Mouse (Mus musculus) neural tube, embryonic 14.5 days (tissue): ENCODE data around the gene Arhgef1. TPM values are rescaled to one million over a fixed set of nuclear protein-coding genes. Genes with fewer than 3 reads are reported as not detected.

Experiments
- ATAC-seq: fragments of 200-750 bp; cut with Nextera tagmentation; 2 replicates; pipeline ENCODE4 v1.8.0; 2017; ENCODE audit warnings: low read depth, mild to moderate bottlenecking, moderate TSS enrichment, moderate library complexity
- H3K27ac ChIP-seq: fragments of 300-500 bp; sonication (generic); 2 replicates; pipeline ENCODE4 v1.5.1; 2014; ENCODE audit warnings: low read depth, mild to moderate bottlenecking, control low read depth, low read length, moderate library complexity, mixed read lengths
- H3K27me3 ChIP-seq: fragments of 300-500 bp; sonication (generic); 2 replicates; pipeline ENCODE4 v1.6.1; 2014; ENCODE audit warnings: low read length; ENCODE audit not compliant: control insufficient read depth, insufficient read depth
- H3K36me3 ChIP-seq: fragments of 300-500 bp; sonication (generic); 2 replicates; pipeline ENCODE4 v1.6.1; 2014; ENCODE audit warnings: low read length, mixed read lengths; ENCODE audit not compliant: control insufficient read depth, insufficient read depth
- H3K4me1 ChIP-seq: fragments of 300-500 bp; sonication (generic); 2 replicates; pipeline ENCODE4 v1.6.1; 2014; ENCODE audit warnings: low read length; ENCODE audit not compliant: control insufficient read depth, insufficient read depth
- H3K4me2 ChIP-seq: fragments of 300-500 bp; sonication (generic); 2 replicates; pipeline ENCODE4 v1.6.1; 2014; ENCODE audit warnings: mild to moderate bottlenecking, low read depth, low read length, control low read depth
- H3K4me3 ChIP-seq: fragments of 300-500 bp; sonication (generic); 2 replicates; pipeline ENCODE4 v1.5.1; 2014; ENCODE audit warnings: low read depth, low read length, control low read depth, mixed read lengths
- H3K9ac ChIP-seq: fragments of 300-500 bp; sonication (generic); replicated peaks from 2 replicates; pipeline ENCODE4 v1.6.1; 2014; ENCODE audit warnings: low read depth, mild to moderate bottlenecking, control low read depth, low read length, mixed read lengths
- H3K9me3 ChIP-seq: fragments of 300-500 bp; sonication (generic); 2 replicates; pipeline ENCODE4 v1.6.1; 2016; ENCODE audit warnings: low read length; ENCODE audit not compliant: control insufficient read depth
- WGBS: fragments of 180-500 bp; shearing (Covaris S2); extraction: QIAGEN DNeasy Blood & Tissue Kit; methylation state at CpG from one replicate; pipeline ENCODE4 v1.1.7; 2014; 5-methylcytosine and 5-hydroxymethylcytosine counted together
- microRNA-seq: library from miRNA; unstranded; fragments of <30 nt; microRNA quantifications from one replicate; pipeline ENCODE4, GENCODE M21; 2016
- polyA plus RNA-seq: library from polyadenylated mRNA; unstranded; fragments of >200 nt; fragmentation: Nextera tagmentation; extraction: Ambion mirVana; gene quantifications from 2 replicates; pipeline ENCODE4 v1.2.1, GENCODE M21; 2014

Gene Arhgef1
- polyA plus RNA-seq, 1 experiment from 2014 or later = 71.6 TPM

DNA sequence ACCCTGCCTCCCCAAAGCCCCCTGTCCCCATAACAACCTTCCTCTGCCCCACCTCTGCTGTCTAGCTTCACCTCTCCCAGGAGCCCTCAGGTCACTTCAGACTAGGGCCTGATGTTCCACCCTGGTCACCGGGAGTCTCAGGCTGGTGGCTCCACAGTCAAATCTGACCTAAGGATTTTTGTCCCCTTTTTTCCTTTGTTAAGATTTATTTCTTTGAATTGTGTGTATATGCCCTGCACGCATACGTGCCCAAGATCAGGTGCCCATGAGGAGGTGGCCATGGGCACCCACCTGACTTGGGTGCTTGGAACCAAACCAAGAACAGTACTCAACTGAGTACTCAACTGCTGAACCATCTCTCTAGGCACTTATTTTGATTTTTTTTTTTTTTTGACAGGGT lies 67.6 kb downstream of the Arhgef1 start:
- 97% methylated on average over 3 of the region's 3 CpGs for WGBS
- no peak overlapping the region for H3K4me3 ChIP-seq

DNA sequence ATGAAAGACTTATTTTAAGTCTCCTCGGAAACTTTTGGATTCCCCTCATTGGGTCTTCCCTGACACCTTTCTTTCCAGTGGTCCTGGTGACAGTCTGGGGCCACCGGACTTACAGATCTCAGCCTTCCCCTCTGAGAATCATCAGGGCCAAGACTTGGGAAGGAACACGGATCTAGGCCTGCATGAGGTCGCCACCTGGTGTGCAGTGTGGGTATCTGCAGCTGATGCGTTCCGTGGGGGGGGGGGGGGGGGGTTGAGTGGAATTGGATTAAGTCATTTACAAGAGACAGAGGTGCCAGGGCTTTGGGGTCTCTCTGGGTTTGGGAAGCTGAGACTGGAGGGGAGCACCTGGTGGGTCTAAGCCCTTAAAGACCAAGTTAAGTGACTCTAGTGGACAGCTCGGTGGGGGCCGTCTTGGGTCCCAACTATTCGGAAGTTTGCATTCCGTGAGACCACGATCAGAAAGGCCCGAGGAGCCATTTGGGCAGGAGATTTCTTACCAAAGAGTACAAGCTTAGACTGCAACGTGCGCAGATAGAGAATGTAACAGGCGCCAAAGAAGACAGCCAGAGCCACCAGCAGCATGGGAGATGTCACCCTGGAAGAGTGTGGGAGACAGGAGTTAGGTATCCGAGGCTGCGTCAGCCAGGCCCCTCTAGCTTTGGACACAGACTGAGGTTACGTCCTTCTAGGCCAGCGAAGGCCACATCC lies 68.7 kb downstream of the Arhgef1 start:
- no peaks in the 10 kb centered on the region for H3K36me3 ChIP-seq
- H3K9me3 ChIP-seq = no peaks in the 10 kb centered on the region
- 0 out of 2 replicates have a peak, but pooled peaks cover 2% of the 10 kb centered on the region for H3K27me3 ChIP-seq
- peak overlapping the region; percentile 82 for H3K4me2 ChIP-seq
- H3K4me3 ChIP-seq = peak overlapping the region; percentile 74
- H3K27ac ChIP-seq = peak overlapping the region; percentile 81; the same call in 1 of the 2 replicates
- peak overlapping the region; percentile 83 for H3K9ac ChIP-seq
- 0 out of 2 replicates have a peak, but pooled peaks cover 4% of the 10 kb centered on the region for H3K4me1 ChIP-seq
- ATAC-seq = peak; percentile 1; the same call in 1 of the 2 replicates
- 14% methylated on average over 18 of the region's 19 CpGs for WGBS

More for the DNA sequence above, 67.6 kb downstream of the Arhgef1 start:
- ATAC-seq = no peak
- Histone ChIP-seq H3K36me3 (no peaks in the 10 kb centered on the region), H3K27me3 (0 out of 2 replicates have a peak, but pooled peaks cover 2% of the 10 kb centered on the region), H3K4me1 (0 out of 2 replicates have a peak, but pooled peaks cover 4% of the 10 kb centered on the region), H3K9me3 (no peaks in the 10 kb centered on the region), H3K9ac (no peak overlapping the region), H3K4me2 (no peak overlapping the region), H3K27ac (no peak overlapping the region)

DNA sequence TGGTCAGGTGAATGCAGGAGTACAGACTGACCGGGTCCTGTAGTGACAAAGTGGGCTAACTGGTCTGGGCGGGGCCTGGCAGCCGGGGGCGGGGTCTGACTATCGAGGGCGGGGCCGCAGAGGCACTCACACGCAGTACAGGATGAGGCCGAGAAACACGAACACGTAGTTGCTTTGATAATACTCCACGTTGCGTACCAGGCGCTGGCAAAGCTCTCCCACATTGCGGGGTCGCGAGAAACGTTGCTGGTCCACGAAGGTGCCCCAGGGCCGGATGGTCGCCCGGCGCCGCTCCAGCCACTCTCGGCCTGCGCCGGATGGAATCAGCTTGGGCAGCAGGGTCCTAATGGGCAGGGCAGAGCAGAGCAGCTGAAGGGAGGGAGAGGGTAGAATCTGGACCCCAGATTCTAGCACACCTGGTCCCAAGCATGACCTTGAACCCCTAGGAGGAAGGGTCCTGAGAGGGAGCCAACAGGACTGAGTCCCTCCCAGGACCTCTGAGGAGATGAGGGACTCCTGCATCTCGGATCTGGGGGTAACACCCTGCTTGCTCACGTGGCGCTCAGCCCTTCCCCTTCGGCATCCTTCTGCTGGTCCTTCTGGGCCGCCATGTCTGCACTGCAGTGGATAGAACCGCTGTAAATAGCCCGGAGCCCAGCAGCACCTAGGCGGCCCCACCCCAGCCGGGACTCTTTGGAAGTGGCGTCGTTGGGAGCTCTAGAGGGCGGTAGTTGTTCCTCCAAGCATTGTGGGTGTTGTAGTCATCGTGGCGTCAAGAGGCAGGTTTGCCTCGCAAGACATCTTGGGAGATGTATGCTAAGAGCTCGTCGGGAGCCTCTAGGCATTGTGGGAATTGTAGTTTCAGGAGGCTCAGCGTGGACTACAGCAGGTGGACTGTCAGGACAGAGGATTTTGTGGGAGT lies 69.5 kb downstream of the Arhgef1 start, which contains the start of gene Rabac1:
Gene Rabac1, minus strand, starts transcription at position 783 of the 922 bp plus-strand sequence.
- H3K4me3 ChIP-seq = peak within 1 kb of the TSS; percentile 74
- H3K27me3 ChIP-seq = 0 out of 2 replicates have a peak, but pooled peaks cover 2% of the 10 kb centered on the region
- WGBS = under 1% methylated on average over 45 of the region's 45 CpGs
- peak within 1 kb of the TSS; percentile 83 for H3K9ac ChIP-seq
- peak within 1 kb of the TSS; percentile 81 for H3K27ac ChIP-seq
- no peaks in the 10 kb centered on the region for H3K36me3 ChIP-seq
- H3K4me1 ChIP-seq = 0 out of 2 replicates have a peak, but pooled peaks cover 4% of the 10 kb centered on the region
- peak; percentile 93 for ATAC-seq
- peak within 1 kb of the TSS; percentile 82 for H3K4me2 ChIP-seq
- no peaks in the 10 kb centered on the region for H3K9me3 ChIP-seq

DNA sequence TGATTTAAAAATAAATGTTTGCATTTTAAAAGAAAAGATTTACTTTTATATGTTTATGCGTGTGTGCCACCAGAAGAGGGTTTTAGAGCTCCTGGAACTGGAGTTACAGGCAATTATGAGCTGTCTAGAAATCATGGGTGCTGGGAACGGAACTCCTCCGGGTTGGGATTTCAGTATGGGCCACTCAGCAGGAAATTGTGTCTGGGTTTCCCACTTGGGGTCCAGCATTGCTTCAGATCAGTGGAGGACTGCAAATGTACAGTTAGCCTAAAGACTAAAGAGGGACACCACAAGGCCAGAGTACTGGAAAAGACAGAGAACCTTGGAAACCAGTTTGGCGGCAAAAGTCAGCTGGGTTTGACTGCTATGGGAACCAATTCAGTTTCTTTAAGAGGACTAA lies 70.5 kb downstream of the Arhgef1 start:
- Histone ChIP-seq H3K9me3 (no peaks in the 10 kb centered on the region), H3K36me3 (peaks cover 2% of the 10 kb centered on the region; the same call in 1 of the 2 replicates), H3K4me2 (no peak overlapping the region), H3K9ac (no peak overlapping the region), H3K4me3 (no peak overlapping the region), H3K27me3 (0 out of 2 replicates have a peak, but pooled peaks cover 2% of the 10 kb centered on the region), H3K27ac (no peak overlapping the region), H3K4me1 (0 out of 2 replicates have a peak, but pooled peaks cover 4% of the 10 kb centered on the region)
- ATAC-seq = no peak
- WGBS = 85% methylated on average over 4 of the region's 4 CpGs

DNA sequence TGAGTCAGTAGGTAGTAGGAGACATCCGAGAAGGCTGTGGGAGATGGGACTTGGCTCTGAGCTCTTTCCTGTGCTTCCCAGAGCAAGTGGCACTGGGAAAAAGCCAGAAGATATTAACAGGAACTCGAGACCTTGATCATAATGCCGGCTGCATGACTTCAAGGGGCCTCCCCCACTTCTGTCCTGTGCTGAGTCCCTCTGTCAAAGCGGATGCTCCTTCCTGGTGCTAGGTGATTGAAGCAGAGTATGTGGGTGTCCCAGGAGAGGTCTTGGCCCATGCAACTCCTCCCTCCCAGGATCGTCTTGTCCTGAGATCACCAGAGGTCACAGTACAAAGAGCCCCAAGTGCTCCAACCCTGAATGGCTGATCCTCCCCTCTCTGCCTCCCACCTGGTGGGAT lies 71.2 kb downstream of the Arhgef1 start:
- 81% methylated on average over 5 of the region's 5 CpGs for WGBS
- ATAC-seq = no peak

DNA sequence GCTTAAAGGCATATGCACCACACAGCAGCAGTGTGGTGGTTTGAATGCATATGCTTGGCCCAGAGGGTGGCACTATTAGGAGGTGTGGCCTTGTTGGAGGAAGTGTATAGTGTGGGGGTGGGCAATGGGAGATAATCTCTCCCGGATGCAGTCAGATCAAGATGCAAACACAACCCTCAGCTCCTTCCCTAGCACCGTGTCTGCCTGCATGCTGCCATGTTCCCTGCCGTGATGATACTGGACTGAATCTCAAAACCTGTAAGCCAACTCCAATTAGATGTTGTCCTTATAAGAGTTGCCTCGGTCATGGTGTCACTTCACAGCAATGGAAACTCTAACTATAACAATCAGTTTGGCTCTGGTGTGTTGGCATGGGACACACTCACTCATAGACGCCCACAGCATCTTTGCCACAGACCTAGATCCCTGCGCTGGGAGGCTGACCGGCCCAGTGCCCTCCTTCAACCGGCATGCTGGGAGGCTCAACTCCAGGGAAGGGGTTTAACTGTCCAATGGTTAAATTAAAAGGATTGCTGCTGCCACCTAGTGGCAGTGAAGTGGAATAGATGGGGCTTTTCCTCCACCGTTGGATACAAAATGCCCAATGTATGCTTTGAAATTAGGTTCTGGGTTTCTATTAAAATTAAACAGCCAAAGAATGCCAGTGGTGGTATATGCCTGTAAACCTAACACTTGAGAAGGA lies 72.3 kb downstream of the Arhgef1 start:
- Histone ChIP-seq H3K27ac (no peak overlapping the region), H3K9me3 (no peaks in the 10 kb centered on the region), H3K4me3 (no peak overlapping the region), H3K9ac (no peak overlapping the region), H3K4me1 (0 out of 2 replicates have a peak, but pooled peaks cover 4% of the 10 kb centered on the region), H3K36me3 (peaks cover 20% of the 10 kb centered on the region), H3K4me2 (no peak overlapping the region), H3K27me3 (0 out of 2 replicates have a peak, but pooled peaks cover 2% of the 10 kb centered on the region)
- ATAC-seq = no peak
- 26% methylated on average over 9 of the region's 9 CpGs for WGBS

More for the DNA sequence above, 71.2 kb downstream of the Arhgef1 start:
- Histone ChIP-seq H3K9me3 (no peaks in the 10 kb centered on the region), H3K4me2 (no peak overlapping the region), H3K4me1 (0 out of 2 replicates have a peak, but pooled peaks cover 4% of the 10 kb centered on the region), H3K27ac (no peak overlapping the region), H3K9ac (no peak overlapping the region), H3K36me3 (peaks cover 9% of the 10 kb centered on the region; the same call in 1 of the 2 replicates), H3K27me3 (0 out of 2 replicates have a peak, but pooled peaks cover 2% of the 10 kb centered on the region), H3K4me3 (no peak overlapping the region)

Small RNAs within 50 kb of the gene (microRNA-seq; reads per million reads assigned to microRNA genes)
- gene Mir7046 = not detected

Other genes starting within 250 kb of the Arhgef1 start
- not detected in 2 replicates for gene Tex101, start 226.2 kb upstream of the Arhgef1 start, polyA plus RNA-seq
- gene BC049730, start 193.7 kb upstream of the Arhgef1 start, polyA plus RNA-seq = not detected in 2 replicates
- not detected in 2 replicates for gene Gm4763, start 176.0 kb upstream of the Arhgef1 start, polyA plus RNA-seq
- gene Cd177, start 142.6 kb upstream of the Arhgef1 start, polyA plus RNA-seq = 0.11 TPM in 1 of 2 replicates, not detected in the other
- 0.99 and 1.2 TPM in 2 replicates for gene Ceacam10, start 125.7 kb upstream of the Arhgef1 start, polyA plus RNA-seq
- gene Gm9844, start 40.7 kb upstream of the Arhgef1 start, polyA plus RNA-seq = 25.0 and 25.6 TPM in 2 replicates
- not detected in 2 replicates for gene Lypd4, start 33.0 kb upstream of the Arhgef1 start, polyA plus RNA-seq
- 0.22 TPM in 1 of 2 replicates, not detected in the other for gene Dmrtc2, start 32.9 kb upstream of the Arhgef1 start, polyA plus RNA-seq
- gene Rps19, start 18.5 kb upstream of the Arhgef1 start, polyA plus RNA-seq = 1,219 and 1,260 TPM in 2 replicates
- gene Cd79a, start 5.5 kb upstream of the Arhgef1 start, polyA plus RNA-seq = 0.16 and 0.18 TPM in 2 replicates
- gene Gm4881, start 41.6 kb downstream of the Arhgef1 start, polyA plus RNA-seq = 1.2 and 1.5 TPM in 2 replicates
- 319 and 339 TPM in 2 replicates for gene Rabac1, start 69.8 kb downstream of the Arhgef1 start, polyA plus RNA-seq
- gene Atp1a3, start 103.0 kb downstream of the Arhgef1 start, polyA plus RNA-seq = 414 and 429 TPM in 2 replicates
- gene Grik5, start 169.4 kb downstream of the Arhgef1 start, polyA plus RNA-seq = 22.2 and 28.1 TPM in 2 replicates
- 24.6 and 27.3 TPM in 2 replicates for gene Zfp574, start 169.7 kb downstream of the Arhgef1 start, polyA plus RNA-seq